Mouse (Mus musculus) lung, postnatal 36 days (tissue): ENCODE measurements at regions not wholly inside any gene's neighbourhood (a gene's known extent, or its start where the extent isn't known, plus 50 kb on each side); places are given as distances from the start of the nearest gene placed in this dataset.
A peak's percentile ranks its signal among the peaks of the same experiment; 100 is the strongest.

ENCODE experiments used
- DNase-seq: peaks from one replicate; pipeline ENCODE4 v3.0.0; 2022; ENCODE audit warnings: mixed read lengths

DNA sequence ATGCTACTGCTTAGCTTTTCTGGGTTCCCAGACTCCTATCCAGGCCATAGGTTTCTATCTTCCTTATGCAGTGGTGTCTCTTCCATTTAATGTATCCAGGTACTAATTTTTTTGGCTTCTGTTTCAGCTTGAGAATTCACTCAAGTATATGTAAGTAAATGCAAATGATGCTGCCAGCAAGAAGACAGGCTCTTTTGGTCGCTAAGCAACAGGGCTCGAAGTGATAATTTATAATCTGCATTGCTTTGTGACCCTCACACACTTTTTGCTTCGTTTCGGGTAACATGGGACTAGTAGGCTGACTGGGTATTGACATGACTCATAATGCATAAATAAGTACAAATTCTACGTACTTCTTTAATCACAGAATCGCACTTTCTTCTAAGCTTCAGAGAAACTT lies 75.9 kb upstream of the Nectin3 start:
- no peak for DNase-seq

- no peak for DNase-seq
These were observed 69.1 kb upstream of the Nectin3 start for GRCm38 (mm10) chr16:46567446-46567845.

DNA sequence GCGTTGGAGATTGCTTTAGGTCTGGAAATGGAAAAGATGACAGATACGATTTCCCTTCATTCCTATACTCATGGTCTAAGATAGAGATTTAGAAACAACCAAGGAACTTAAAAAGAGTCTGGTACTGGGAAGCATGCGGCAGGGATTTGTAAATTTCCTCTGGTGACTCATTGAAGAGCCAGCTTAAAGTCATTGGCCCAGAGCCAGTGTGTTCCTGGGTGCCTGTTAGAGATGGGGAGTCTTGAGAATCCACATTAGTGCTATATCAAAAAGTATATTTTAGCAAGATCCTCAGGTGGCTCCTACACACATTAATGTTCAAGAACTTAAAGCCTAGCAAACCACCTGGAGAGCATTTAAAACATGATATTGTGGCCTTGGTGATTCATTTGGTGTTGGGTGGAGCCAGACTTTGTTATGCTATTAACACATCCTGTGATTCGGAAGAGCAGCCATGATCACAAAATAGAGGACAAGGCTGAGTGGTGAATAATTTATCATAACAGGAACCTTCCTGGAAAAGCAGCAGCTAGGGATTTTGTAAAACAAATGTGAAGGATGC lies 67.8 kb upstream of the Nectin3 start:
- DNase-seq, result peak; percentile 21

DNA sequence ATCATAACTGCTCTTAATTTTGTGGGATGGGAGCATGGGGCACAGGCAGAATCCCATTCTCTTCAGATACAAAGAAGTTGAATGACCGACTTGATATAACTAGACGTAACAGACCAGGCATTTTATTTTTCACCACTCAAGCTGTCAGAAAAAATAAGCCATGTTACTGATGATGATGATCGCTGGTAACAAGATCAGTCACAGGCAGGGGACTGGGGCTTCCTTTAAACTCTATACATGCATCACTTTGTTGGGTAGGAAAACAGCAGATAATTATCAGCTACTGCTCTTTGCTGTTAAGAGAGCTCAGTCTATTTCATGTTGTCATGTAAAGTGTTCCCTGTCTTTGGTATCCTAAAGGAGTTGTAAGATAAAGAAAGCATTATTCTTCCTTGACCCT lies 59.0 kb upstream of the Nectin3 start:
- no peak for DNase-seq

GRCm38 (mm10) chr16:46548207-46548606 lies 49.9 kb upstream of the Nectin3 start:
- DNase-seq, result no peak
